Mouse (Mus musculus) liver, embryonic 14.5 days (tissue): ENCODE data around the gene Gabarap.

ENCODE experiments used
- CTCF ChIP-seq: IDR thresholded peaks from 2 replicates; pipeline ENCODE4 v1.5.1; 2016; ENCODE audit warnings: antibody characterized with exemption, low read depth, control low read depth
- EP300 ChIP-seq: IDR thresholded peaks from 2 replicates; pipeline ENCODE4 v1.6.1; 2016; ENCODE audit warnings: antibody characterized with exemption, low read depth

DNA sequence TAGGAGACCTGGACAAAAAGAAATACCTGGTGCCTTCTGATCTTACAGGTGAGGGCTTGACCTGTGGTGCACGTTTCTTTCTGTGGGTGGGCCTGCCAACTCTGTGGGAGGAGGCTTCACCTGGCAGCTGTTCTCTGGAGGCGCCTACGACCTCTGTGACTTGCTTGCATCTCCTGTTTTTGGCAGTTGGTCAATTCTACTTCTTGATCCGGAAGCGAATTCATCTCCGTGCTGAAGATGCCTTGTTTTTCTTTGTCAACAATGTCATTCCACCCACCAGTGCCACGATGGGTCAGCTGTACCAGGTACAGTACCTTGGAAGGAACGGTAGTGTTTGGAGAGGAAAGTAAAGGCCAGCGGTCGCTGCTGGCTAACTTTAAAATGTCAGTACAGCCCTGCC lies 1.5 kb downstream of the Gabarap start:
- TF ChIP-seq EP300 (no peak), CTCF (no peak)
